Mouse (Mus musculus) stomach, embryonic 15.5 days (tissue): ENCODE data around the gene Lhfpl3. TPM values are rescaled to one million over a fixed set of nuclear protein-coding genes. Genes with fewer than 3 reads are reported as not detected.

Source experiments
- ATAC-seq: fragments of 200-750 bp; cut with Nextera tagmentation; 2 replicates; pipeline ENCODE4 v1.8.0; 2017; ENCODE audit warnings: low read depth, moderate number of reproducible peaks, moderate TSS enrichment; ENCODE audit not compliant: insufficient read depth, low FRiP score
- H3K27ac ChIP-seq: fragments of 300-500 bp; sonication (generic); 2 replicates; pipeline ENCODE4 v1.5.1; 2015; ENCODE audit warnings: mild to moderate bottlenecking, inconsistent platforms
- H3K27me3 ChIP-seq: fragments of 300-500 bp; sonication (generic); replicated peaks from 2 replicates; pipeline ENCODE4 v1.6.1; 2015; ENCODE audit warnings: inconsistent platforms
- H3K36me3 ChIP-seq: fragments of 300-500 bp; sonication (generic); 2 replicates; pipeline ENCODE4 v1.6.1; 2015; ENCODE audit warnings: inconsistent platforms
- H3K4me1 ChIP-seq: fragments of 300-500 bp; sonication (generic); 2 replicates; pipeline ENCODE4 v1.6.1; 2015; ENCODE audit warnings: inconsistent platforms
- H3K4me2 ChIP-seq: fragments of 300-500 bp; sonication (generic); 2 replicates; pipeline ENCODE4 v1.6.1; 2015; ENCODE audit warnings: mild to moderate bottlenecking, inconsistent platforms
- H3K4me3 ChIP-seq: fragments of 300-500 bp; sonication (generic); replicated peaks from 2 replicates; pipeline ENCODE4 v1.5.1; 2015; ENCODE audit warnings: inconsistent platforms
- H3K9ac ChIP-seq: fragments of 300-500 bp; sonication (generic); 2 replicates; pipeline ENCODE4 v1.6.1; 2015; ENCODE audit warnings: inconsistent platforms
- H3K9me3 ChIP-seq: fragments of 300-500 bp; sonication (generic); 2 replicates; pipeline ENCODE4 v1.6.1; 2016; ENCODE audit warnings: inconsistent platforms
- WGBS: fragments of 180-500 bp; shearing (Covaris S2); methylation state at CpG from one replicate; pipeline ENCODE4 v1.1.7; 2015; 5-methylcytosine and 5-hydroxymethylcytosine counted together
- polyA plus RNA-seq: library from polyadenylated mRNA; unstranded; fragments of >200 nt; fragmentation: Nextera tagmentation; extraction: Ambion mirVana; gene quantifications from 2 replicates; pipeline ENCODE4 v1.2.1, GENCODE M21; 2015

Gene Lhfpl3
- polyA plus RNA-seq, 1 experiment from 2014 or later = 0.28 TPM

DNA sequence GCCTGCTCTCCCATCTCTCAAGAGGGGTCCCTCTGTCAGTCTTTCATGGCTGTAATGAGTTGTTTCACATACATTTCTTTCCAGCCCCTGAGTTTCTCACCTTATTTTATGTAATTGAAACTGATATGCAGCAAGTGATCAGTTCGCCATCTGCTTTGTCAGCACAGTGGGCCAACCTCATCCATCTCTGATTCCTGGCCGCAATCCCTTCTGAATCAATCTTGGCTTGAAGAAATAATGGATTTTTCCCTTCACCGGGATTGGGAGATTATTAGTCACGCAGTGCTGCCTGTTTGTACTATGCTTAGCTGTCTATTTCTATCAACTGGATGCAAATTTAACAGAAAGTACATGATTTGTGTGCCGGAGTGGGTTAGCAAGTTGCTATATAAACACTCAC lies 297.0 kb downstream of the Lhfpl3 start:
- Histone ChIP-seq H3K27ac (no peak overlapping the region), H3K36me3 (no peaks in the 10 kb centered on the region), H3K4me2 (no peak overlapping the region), H3K4me3 (no peak overlapping the region), H3K9me3 (no peaks in the 10 kb centered on the region), H3K4me1 (no peaks in the 10 kb centered on the region), H3K27me3 (no peaks in the 10 kb centered on the region), H3K9ac (no peak overlapping the region)
- 81% methylated on average over 5 of the region's 5 CpGs for WGBS
- no peak for ATAC-seq

- 64% methylated on average over 7 of the region's 7 CpGs for WGBS
- Histone ChIP-seq H3K9ac (no peak overlapping the region), H3K27ac (no peak overlapping the region), H3K27me3 (no peaks in the 10 kb centered on the region), H3K4me2 (no peak overlapping the region), H3K4me1 (no peaks in the 10 kb centered on the region), H3K36me3 (no peaks in the 10 kb centered on the region), H3K4me3 (no peak overlapping the region), H3K9me3 (no peaks in the 10 kb centered on the region)
- no peak for ATAC-seq
These were observed 303.3 kb downstream of the Lhfpl3 start for GRCm38 (mm10) chr5:23049083-23049663.

DNA sequence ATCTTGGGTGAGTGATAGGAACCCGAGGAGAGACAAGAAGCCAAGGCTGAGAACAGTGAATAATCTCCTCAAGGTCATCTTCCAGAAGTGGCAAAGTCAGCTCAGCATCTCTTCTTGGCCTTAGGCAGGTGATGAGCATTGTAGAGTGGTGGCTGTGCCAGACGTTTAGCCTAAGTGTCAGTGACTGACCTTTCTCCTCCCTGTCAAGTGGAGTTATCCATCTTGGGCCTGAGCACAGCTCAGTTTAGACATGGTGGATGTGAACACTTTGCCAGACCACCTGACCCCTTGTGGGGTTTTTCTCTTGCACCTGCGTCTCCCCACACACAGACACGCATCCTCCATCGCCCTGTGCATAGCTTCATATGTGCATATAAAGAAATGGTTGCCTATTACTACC lies 305.6 kb downstream of the Lhfpl3 start:
- no peaks in the 10 kb centered on the region for H3K9me3 ChIP-seq
- 70% methylated on average over 5 of the region's 5 CpGs for WGBS
- no peak for ATAC-seq
- H3K27me3 ChIP-seq = no peaks in the 10 kb centered on the region
- H3K4me2 ChIP-seq = no peak overlapping the region
- H3K4me1 ChIP-seq = no peaks in the 10 kb centered on the region
- H3K4me3 ChIP-seq = no peak overlapping the region
- no peaks in the 10 kb centered on the region for H3K36me3 ChIP-seq
- no peak overlapping the region for H3K27ac ChIP-seq
- H3K9ac ChIP-seq = no peak overlapping the region

- no peak overlapping the region for H3K4me3 ChIP-seq
- H3K36me3 ChIP-seq = no peaks in the 10 kb centered on the region
- H3K9me3 ChIP-seq = no peaks in the 10 kb centered on the region
- H3K4me1 ChIP-seq = no peaks in the 10 kb centered on the region
- no peaks in the 10 kb centered on the region for H3K27me3 ChIP-seq
- H3K27ac ChIP-seq = no peak overlapping the region
- ATAC-seq = no peak
- H3K4me2 ChIP-seq = no peak overlapping the region
- no peak overlapping the region for H3K9ac ChIP-seq
- WGBS = 83% methylated on average over 1 of the region's 1 CpGs
These were observed 349.0 kb downstream of the Lhfpl3 start for GRCm38 (mm10) chr5:23094894-23095293.

- no peak for ATAC-seq
- H3K27ac ChIP-seq = no peak overlapping the region
- no peaks in the 10 kb centered on the region for H3K4me1 ChIP-seq
- H3K36me3 ChIP-seq = no peaks in the 10 kb centered on the region
- H3K9ac ChIP-seq = no peak overlapping the region
- no peak overlapping the region for H3K4me2 ChIP-seq
- WGBS = 67% methylated on average over 2 of the region's 2 CpGs
- H3K4me3 ChIP-seq = no peak overlapping the region
- no peaks in the 10 kb centered on the region for H3K27me3 ChIP-seq
- no peaks in the 10 kb centered on the region for H3K9me3 ChIP-seq
These were observed 360.7 kb downstream of the Lhfpl3 start for GRCm38 (mm10) chr5:23106536-23106935.

DNA sequence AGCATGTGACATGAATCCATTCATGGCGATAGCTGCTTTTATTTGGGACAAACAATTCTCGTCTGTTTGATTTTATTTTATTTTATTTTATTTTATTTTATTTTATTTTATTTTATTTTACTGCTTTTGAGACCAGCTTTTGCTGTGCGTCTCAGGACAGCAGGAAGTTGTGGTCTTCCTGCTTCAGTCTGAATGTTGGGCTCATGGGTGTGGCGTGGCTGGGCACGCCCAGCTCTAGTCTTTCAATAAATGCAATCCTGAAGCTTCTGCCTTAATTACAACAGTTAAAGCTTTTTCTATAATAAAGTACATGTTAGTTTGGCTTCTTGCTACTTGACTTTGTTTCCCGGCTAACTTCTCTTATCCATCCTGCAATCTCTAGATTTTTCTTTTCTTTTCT lies 365.4 kb downstream of the Lhfpl3 start:
- no peaks in the 10 kb centered on the region for H3K9me3 ChIP-seq
- H3K27me3 ChIP-seq = no peaks in the 10 kb centered on the region
- no peaks in the 10 kb centered on the region for H3K4me1 ChIP-seq
- no peak overlapping the region for H3K4me3 ChIP-seq
- no peak overlapping the region for H3K4me2 ChIP-seq
- 78% methylated on average over 6 of the region's 6 CpGs for WGBS
- ATAC-seq = no peak
- no peak overlapping the region for H3K27ac ChIP-seq
- H3K9ac ChIP-seq = no peak overlapping the region
- no peaks in the 10 kb centered on the region for H3K36me3 ChIP-seq

GRCm38 (mm10) chr5:23114249-23114648 lies 368.4 kb downstream of the Lhfpl3 start:
- Histone ChIP-seq H3K9me3 (no peaks in the 10 kb centered on the region), H3K4me2 (no peak overlapping the region), H3K4me3 (no peak overlapping the region), H3K9ac (no peak overlapping the region), H3K27me3 (no peaks in the 10 kb centered on the region), H3K27ac (no peak overlapping the region), H3K36me3 (no peaks in the 10 kb centered on the region), H3K4me1 (no peaks in the 10 kb centered on the region)
- 90% methylated on average over 4 of the region's 4 CpGs for WGBS
- no peak for ATAC-seq

DNA sequence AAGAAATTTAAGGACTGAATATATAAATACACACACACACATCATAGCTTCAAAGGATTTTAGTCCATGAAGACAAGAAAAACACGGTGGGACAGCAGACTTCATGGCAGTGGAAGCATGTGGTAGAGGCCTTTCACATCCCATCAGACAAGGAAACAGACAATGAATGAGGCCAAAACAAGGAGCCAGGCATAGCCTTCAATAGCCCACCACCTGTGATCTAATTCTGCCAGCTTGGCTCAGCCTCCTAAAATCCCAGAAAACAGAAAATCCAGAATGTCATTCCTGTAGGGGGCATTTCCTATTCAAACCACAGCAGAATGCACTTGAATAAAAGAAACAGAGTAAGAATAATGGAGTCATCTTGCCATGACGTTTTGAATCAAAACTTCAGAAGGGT lies 381.0 kb downstream of the Lhfpl3 start:
- no peak overlapping the region for H3K9ac ChIP-seq
- WGBS = 60% methylated on average over 2 of the region's 2 CpGs
- H3K27ac ChIP-seq = no peak overlapping the region
- H3K27me3 ChIP-seq = no peaks in the 10 kb centered on the region
- no peak overlapping the region for H3K4me3 ChIP-seq
- no peak overlapping the region for H3K4me2 ChIP-seq
- no peaks in the 10 kb centered on the region for H3K36me3 ChIP-seq
- no peak for ATAC-seq
- H3K9me3 ChIP-seq = no peaks in the 10 kb centered on the region
- H3K4me1 ChIP-seq = no peaks in the 10 kb centered on the region

- H3K27ac ChIP-seq = no peak overlapping the region
- no peak overlapping the region for H3K4me2 ChIP-seq
- no peaks in the 10 kb centered on the region for H3K27me3 ChIP-seq
- no peak overlapping the region for H3K9ac ChIP-seq
- no peak for ATAC-seq
- no peaks in the 10 kb centered on the region for H3K4me1 ChIP-seq
- H3K9me3 ChIP-seq = no peaks in the 10 kb centered on the region
- H3K4me3 ChIP-seq = no peak overlapping the region
- 81% methylated on average over 9 of the region's 9 CpGs for WGBS
- H3K36me3 ChIP-seq = no peaks in the 10 kb centered on the region
These were observed 394.5 kb downstream of the Lhfpl3 start for GRCm38 (mm10) chr5:23140183-23140921.

DNA sequence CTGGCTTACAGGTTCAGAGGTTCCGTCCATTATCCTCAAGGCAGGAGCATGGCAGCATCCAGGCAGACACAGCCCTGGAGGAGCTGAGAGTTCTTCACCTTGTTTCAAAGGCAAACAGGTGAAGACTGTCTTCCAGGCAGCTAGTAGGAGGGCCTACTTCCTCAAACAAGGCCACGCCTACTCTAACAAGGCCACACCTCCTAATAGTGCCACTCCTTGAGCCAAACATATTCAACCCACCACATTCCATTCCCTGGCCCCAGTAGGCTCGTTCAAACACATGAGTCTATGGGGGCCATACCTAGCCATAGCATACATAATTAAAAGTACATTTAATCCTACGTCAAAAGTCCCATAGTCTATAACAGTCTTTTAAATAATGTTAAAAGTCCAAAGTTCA lies 407.4 kb downstream of the Lhfpl3 start:
- Histone ChIP-seq H3K27me3 (no peaks in the 10 kb centered on the region), H3K4me3 (no peak overlapping the region), H3K4me1 (no peaks in the 10 kb centered on the region), H3K9ac (no peak overlapping the region), H3K27ac (no peak overlapping the region), H3K9me3 (no peaks in the 10 kb centered on the region), H3K4me2 (no peak overlapping the region), H3K36me3 (no peaks in the 10 kb centered on the region)
- 72% methylated on average over 4 of the region's 4 CpGs for WGBS
- ATAC-seq = no peak

DNA sequence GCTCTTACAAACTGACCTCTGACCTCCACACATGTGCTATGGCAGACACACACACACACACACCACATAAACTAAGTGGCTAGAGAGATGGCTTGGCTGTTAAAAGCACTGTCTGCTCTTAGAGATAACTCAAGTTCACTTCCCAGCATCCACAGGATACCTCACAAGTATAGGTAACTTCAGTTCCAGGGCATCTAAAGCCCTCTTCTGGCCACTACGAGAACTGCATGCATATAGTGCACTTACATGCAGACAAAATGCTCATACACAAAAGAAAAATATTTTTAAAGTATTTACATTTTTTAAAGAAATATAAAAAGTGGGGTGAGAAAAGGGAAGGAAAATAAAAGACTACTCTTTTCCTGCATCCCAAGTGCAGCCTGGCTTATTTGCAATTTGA lies 408.6 kb downstream of the Lhfpl3 start:
- H3K4me2 ChIP-seq = no peak overlapping the region
- no peak overlapping the region for H3K27ac ChIP-seq
- no peak for ATAC-seq
- H3K36me3 ChIP-seq = no peaks in the 10 kb centered on the region
- H3K4me3 ChIP-seq = no peak overlapping the region
- H3K9me3 ChIP-seq = no peaks in the 10 kb centered on the region
- H3K9ac ChIP-seq = no peak overlapping the region
- 94% methylated on average over 1 of the region's 1 CpGs for WGBS
- H3K27me3 ChIP-seq = no peaks in the 10 kb centered on the region
- no peaks in the 10 kb centered on the region for H3K4me1 ChIP-seq

- Histone ChIP-seq H3K27ac (no peak overlapping the region), H3K9me3 (no peaks in the 10 kb centered on the region), H3K4me3 (no peak overlapping the region), H3K4me2 (no peak overlapping the region), H3K4me1 (no peaks in the 10 kb centered on the region), H3K27me3 (no peaks in the 10 kb centered on the region), H3K36me3 (no peaks in the 10 kb centered on the region), H3K9ac (no peak overlapping the region)
- 23% methylated on average over 6 of the region's 6 CpGs for WGBS
- no peak for ATAC-seq
These were observed 420.1 kb downstream of the Lhfpl3 start for GRCm38 (mm10) chr5:23165947-23166350.

- no peak for ATAC-seq
- 78% methylated on average over 1 of the region's 1 CpGs for WGBS
- H3K9ac ChIP-seq = no peak overlapping the region
- H3K4me3 ChIP-seq = no peak overlapping the region
- H3K4me2 ChIP-seq = no peak overlapping the region
- H3K27ac ChIP-seq = no peak overlapping the region
- H3K9me3 ChIP-seq = no peaks in the 10 kb centered on the region
- H3K36me3 ChIP-seq = no peaks in the 10 kb centered on the region
- H3K27me3 ChIP-seq = no peaks in the 10 kb centered on the region
- H3K4me1 ChIP-seq = no peaks in the 10 kb centered on the region
These were observed 420.8 kb downstream of the Lhfpl3 start for GRCm38 (mm10) chr5:23166658-23167057.
